Mouse (Mus musculus) intestine, embryonic 14.5 days (tissue): Measurements from ENCODE around the gene Krt72. TPM values are rescaled to one million over a fixed set of nuclear protein-coding genes. Genes with fewer than 3 reads are reported as not detected.

Experiments used
- polyA plus RNA-seq: library from polyadenylated mRNA; unstranded; fragments of >200 nt; fragmentation: Nextera tagmentation; extraction: Ambion mirVana; gene quantifications from 2 replicates; pipeline ENCODE4 v1.2.1, GENCODE M21; 2014

Krt72 gene
- polyA plus RNA-seq, 1 experiment from 2014 or later: not detected

Other genes starting within 250 kb of the Krt72 start
- not detected in 2 replicates for gene Krt82, start 235.8 kb downstream of the Krt72 start, polyA plus RNA-seq
- gene Krt90, start 223.5 kb downstream of the Krt72 start, polyA plus RNA-seq: 0.07 TPM in 1 of 2 replicates, not detected in the other
- gene Krt75, start 212.6 kb downstream of the Krt72 start, polyA plus RNA-seq: not detected in 2 replicates
- not detected in 2 replicates for gene Gm5414, start 158.3 kb downstream of the Krt72 start, polyA plus RNA-seq
- not detected in 2 replicates for gene Gm5478, start 139.1 kb downstream of the Krt72 start, polyA plus RNA-seq
- not detected in 2 replicates for gene Krt6b, start 106.2 kb downstream of the Krt72 start, polyA plus RNA-seq
- not detected in 2 replicates for gene Krt6a, start 92.2 kb downstream of the Krt72 start, polyA plus RNA-seq
- 0.47 TPM in 1 of 2 replicates, not detected in the other for gene Krt5, start 73.6 kb downstream of the Krt72 start, polyA plus RNA-seq
- not detected in 2 replicates for gene Krt71, start 43.4 kb downstream of the Krt72 start, polyA plus RNA-seq
- not detected in 2 replicates for gene Krt73, start 15.9 kb upstream of the Krt72 start, polyA plus RNA-seq
- gene Krt2, start 31.7 kb upstream of the Krt72 start, polyA plus RNA-seq: not detected in 2 replicates
- gene Krt1, start 64.3 kb upstream of the Krt72 start, polyA plus RNA-seq: 0.91 and 1.1 TPM in 2 replicates
- not detected in 2 replicates for gene Krt77, start 83.2 kb upstream of the Krt72 start, polyA plus RNA-seq
- not detected in 2 replicates for gene Krt76, start 106.5 kb upstream of the Krt72 start, polyA plus RNA-seq
- gene Krt4, start 138.3 kb upstream of the Krt72 start, polyA plus RNA-seq: 0.14 and 0.19 TPM in 2 replicates
- gene Krt79, start 153.9 kb upstream of the Krt72 start, polyA plus RNA-seq: 0.22 TPM in 1 of 2 replicates, not detected in the other
- gene Krt78, start 167.8 kb upstream of the Krt72 start, polyA plus RNA-seq: 0.09 TPM in 1 of 2 replicates, not detected in the other
- gene Krt8, start 218.0 kb upstream of the Krt72 start, polyA plus RNA-seq: 381 and 486 TPM in 2 replicates
- 184 and 210 TPM in 2 replicates for gene Krt18, start 241.7 kb upstream of the Krt72 start, polyA plus RNA-seq